Mouse (Mus musculus) testis, postnatal 14 days (tissue): ENCODE results near the gene Ghr.

Source experiments
- DNase-seq: peaks from one replicate; pipeline ENCODE4 v3.0.0; 2021; ENCODE audit warnings: low spot score

The Ghr gene

GRCm38 (mm10) chr15:3582807-3583636, at the start of gene Ghr:
Gene Ghr (minus strand): TSS chr15:3583492.
- DNase-seq, result peak; percentile 80

- DNase-seq, result no peak
Measured at GRCm38 (mm10) chr15:3622746-3623145, 39.5 kb upstream of the Ghr start.

- no peak for DNase-seq
Measured at GRCm38 (mm10) chr15:3620368-3620767, 37.1 kb upstream of the Ghr start.

GRCm38 (mm10) chr15:3618311-3618710, 35.0 kb upstream of the Ghr start:
- DNase-seq, result no peak

GRCm38 (mm10) chr15:3611961-3612360, 28.7 kb upstream of the Ghr start:
- DNase-seq, result no peak

GRCm38 (mm10) chr15:3607951-3608350, 24.7 kb upstream of the Ghr start:
- DNase-seq, result no peak

GRCm38 (mm10) chr15:3602098-3602486, 18.8 kb upstream of the Ghr start:
- no peak for DNase-seq

- DNase-seq, result no peak
Measured at GRCm38 (mm10) chr15:3601422-3602097, 18.3 kb upstream of the Ghr start.

- DNase-seq, result no peak
Measured at GRCm38 (mm10) chr15:3587879-3588278, 4.6 kb upstream of the Ghr start.

- DNase-seq, result no peak
Measured at GRCm38 (mm10) chr15:3584361-3584760, 1.1 kb upstream of the Ghr start.

- DNase-seq, result peak; percentile 8
Measured at GRCm38 (mm10) chr15:3581861-3582806, 1.2 kb downstream of the Ghr start.

GRCm38 (mm10) chr15:3581337-3581736, 2.0 kb downstream of the Ghr start:
- DNase-seq, result no peak

GRCm38 (mm10) chr15:3580216-3580615, 3.1 kb downstream of the Ghr start:
- no peak for DNase-seq

- DNase-seq, result no peak
Measured at GRCm38 (mm10) chr15:3578286-3578980, 4.9 kb downstream of the Ghr start.

GRCm38 (mm10) chr15:3569178-3569903, 14.0 kb downstream of the Ghr start:
- no peak for DNase-seq

GRCm38 (mm10) chr15:3564570-3564969, 18.7 kb downstream of the Ghr start:
- no peak for DNase-seq

- no peak for DNase-seq
Measured at GRCm38 (mm10) chr15:3563929-3564516, 19.3 kb downstream of the Ghr start.

GRCm38 (mm10) chr15:3563473-3563872, 19.8 kb downstream of the Ghr start:
- no peak for DNase-seq

- DNase-seq, result no peak
Measured at GRCm38 (mm10) chr15:3558524-3558923, 24.8 kb downstream of the Ghr start.

- no peak for DNase-seq
Measured at GRCm38 (mm10) chr15:3544289-3544688, 39.0 kb downstream of the Ghr start.
